Mouse (Mus musculus): ENCODE measurements around the gene Hmga1. TPM values are rescaled to one million over a fixed set of nuclear protein-coding genes. Genes with fewer than 3 reads are reported as not detected.

Gene Hmga1
- polyA plus RNA-seq, 1 experiment from 2014 or later: 329 TPM

GRCm38 (mm10) chr17:27511125-27511735 is 45.1 kb upstream of the Hmga1 start:
- Histone ChIP-seq H3K4me3 (ENCODE audit: low read depth, low read length) (no peak overlapping the region), H3K27ac (ENCODE audit: low read depth) (no peak overlapping the region), H3K36me3 (ENCODE audit: insufficient read depth) (no peaks in the 10 kb centered on the region), H3K4me2 (no peak overlapping the region), H3K9me3 (ENCODE audit: low read depth, low read length) (no peaks in the 10 kb centered on the region), H3K27me3 (ENCODE audit: insufficient read depth, low read length) (peaks cover 82% of the 10 kb centered on the region), H3K9ac (no peak overlapping the region), H3K4me1 (ENCODE audit: insufficient read depth) (no peaks in the 10 kb centered on the region)
- no peak for TF ChIP-seq CTCF (IDR thresholded peaks at IDR 0.05; ENCODE audit: low read depth)
- ATAC-seq (ENCODE audit: insufficient read depth): no peak
- 88% methylated on average over 7 of the region's 7 CpGs for WGBS
- no peak for DNase-seq

GRCm38 (mm10) chr17:27511865-27512618 is 44.3 kb upstream of the Hmga1 start:
- WGBS: under 1% methylated on average over 59 of the region's 64 CpGs
- H3K9ac ChIP-seq: peak overlapping the region; percentile 34; the same call in 1 of the 2 replicates
- H3K27ac ChIP-seq (ENCODE audit: low read depth): no peak overlapping the region
- H3K4me2 ChIP-seq: peak overlapping the region; percentile 96
- peak overlapping the region; percentile 58 for H3K4me3 ChIP-seq (ENCODE audit: low read depth, low read length)
- no peaks in the 10 kb centered on the region for H3K36me3 ChIP-seq (ENCODE audit: insufficient read depth)
- no peaks in the 10 kb centered on the region for H3K9me3 ChIP-seq (ENCODE audit: low read depth, low read length)
- no peak for TF ChIP-seq CTCF (IDR thresholded peaks at IDR 0.05; ENCODE audit: low read depth)
- peaks cover 81% of the 10 kb centered on the region for H3K27me3 ChIP-seq (ENCODE audit: insufficient read depth, low read length)
- DNase-seq (no peak), ATAC-seq (ENCODE audit: insufficient read depth) (no peak)
- H3K4me1 ChIP-seq (ENCODE audit: insufficient read depth): no peaks in the 10 kb centered on the region

- Histone ChIP-seq H3K4me3 (ENCODE audit: low read depth, low read length) (peak overlapping the region; percentile 58), H3K27ac (ENCODE audit: low read depth) (no peak overlapping the region), H3K4me2 (peak overlapping the region; percentile 96), H3K36me3 (ENCODE audit: insufficient read depth) (no peaks in the 10 kb centered on the region), H3K27me3 (ENCODE audit: insufficient read depth, low read length) (peaks cover 86% of the 10 kb centered on the region), H3K9me3 (ENCODE audit: low read depth, low read length) (no peaks in the 10 kb centered on the region), H3K9ac (peak overlapping the region; percentile 34), H3K4me1 (ENCODE audit: insufficient read depth) (no peaks in the 10 kb centered on the region)
- 0% methylated on average over 67 of the region's 78 CpGs for WGBS
- no peak for TF ChIP-seq CTCF (IDR thresholded peaks at IDR 0.05; ENCODE audit: low read depth)
- ATAC-seq (ENCODE audit: insufficient read depth): no peak
- no peak for DNase-seq
These were observed 43.6 kb upstream of the Hmga1 start for GRCm38 (mm10) chr17:27512619-27513161.

GRCm38 (mm10) chr17:27513279-27513915 is 42.9 kb upstream of the Hmga1 start:
- Histone ChIP-seq H3K36me3 (ENCODE audit: insufficient read depth) (no peaks in the 10 kb centered on the region), H3K9me3 (ENCODE audit: low read depth, low read length) (no peaks in the 10 kb centered on the region), H3K9ac (peak overlapping the region; percentile 34), H3K4me2 (peak overlapping the region; percentile 96), H3K4me1 (ENCODE audit: insufficient read depth) (no peaks in the 10 kb centered on the region), H3K27me3 (ENCODE audit: insufficient read depth, low read length) (peaks cover 87% of the 10 kb centered on the region), H3K4me3 (ENCODE audit: low read depth, low read length) (peak overlapping the region; percentile 58), H3K27ac (ENCODE audit: low read depth) (no peak overlapping the region)
- WGBS: 2% methylated on average over 55 of the region's 66 CpGs
- ATAC-seq (ENCODE audit: insufficient read depth) (no peak), DNase-seq (no peak)
- TF ChIP-seq CTCF (IDR thresholded peaks at IDR 0.05; ENCODE audit: low read depth): no peak

DNA sequence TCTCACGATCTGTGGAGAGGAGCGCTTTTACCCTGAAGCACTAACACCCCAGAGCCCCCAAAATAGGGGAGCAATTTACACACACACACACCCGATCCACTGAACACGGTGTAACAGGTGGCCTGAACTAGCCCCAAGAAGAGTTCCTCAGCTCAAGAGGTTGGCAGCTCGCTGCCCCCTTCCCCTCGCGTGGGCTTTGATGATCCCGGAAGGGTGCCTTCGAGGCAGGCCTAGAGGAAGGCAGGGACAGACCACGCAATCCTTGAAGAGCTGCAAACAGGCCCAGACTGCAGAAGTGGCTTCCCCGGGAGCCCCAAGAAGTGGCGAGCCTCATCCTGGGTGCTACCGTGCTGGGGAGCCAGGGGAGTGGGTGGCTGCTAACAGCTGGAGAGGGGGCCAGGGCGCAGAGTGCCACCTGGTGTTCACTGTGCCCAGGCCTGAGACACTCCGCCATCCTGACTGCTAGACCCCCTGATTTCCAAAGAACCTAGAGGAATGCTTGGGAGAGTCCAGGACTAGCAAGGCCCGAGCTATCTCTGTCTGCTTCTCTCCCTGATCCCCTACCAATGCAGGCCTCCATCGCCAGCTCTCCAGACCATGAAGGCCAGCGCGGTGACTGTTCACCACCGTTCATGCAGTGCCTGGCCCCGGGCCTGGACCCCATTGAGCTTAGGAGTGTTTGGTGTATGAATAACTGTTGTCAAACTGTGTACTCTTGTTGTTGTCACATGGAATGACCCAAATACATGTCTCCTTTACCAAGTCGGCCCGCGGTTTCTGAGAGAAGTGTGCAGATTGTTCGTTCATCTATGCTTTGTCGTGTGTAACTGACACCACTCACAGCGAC is 42.2 kb upstream of the Hmga1 start:
- WGBS: 29% methylated on average over 27 of the region's 27 CpGs
- H3K4me1 ChIP-seq (ENCODE audit: insufficient read depth): no peaks in the 10 kb centered on the region
- DNase-seq (peak; percentile 38), ATAC-seq (ENCODE audit: insufficient read depth) (no peak)
- peak; percentile 61 for TF ChIP-seq CTCF (IDR thresholded peaks at IDR 0.05; ENCODE audit: low read depth)
- peak overlapping the region; percentile 58; the same call in 1 of the 2 replicates for H3K4me3 ChIP-seq (ENCODE audit: low read depth, low read length)
- no peak overlapping the region for H3K4me2 ChIP-seq
- no peak overlapping the region for H3K27ac ChIP-seq (ENCODE audit: low read depth)
- H3K36me3 ChIP-seq (ENCODE audit: insufficient read depth): no peaks in the 10 kb centered on the region
- H3K9ac ChIP-seq: no peak overlapping the region
- H3K27me3 ChIP-seq (ENCODE audit: insufficient read depth, low read length): peaks cover 85% of the 10 kb centered on the region
- H3K9me3 ChIP-seq (ENCODE audit: low read depth, low read length): no peaks in the 10 kb centered on the region

DNA sequence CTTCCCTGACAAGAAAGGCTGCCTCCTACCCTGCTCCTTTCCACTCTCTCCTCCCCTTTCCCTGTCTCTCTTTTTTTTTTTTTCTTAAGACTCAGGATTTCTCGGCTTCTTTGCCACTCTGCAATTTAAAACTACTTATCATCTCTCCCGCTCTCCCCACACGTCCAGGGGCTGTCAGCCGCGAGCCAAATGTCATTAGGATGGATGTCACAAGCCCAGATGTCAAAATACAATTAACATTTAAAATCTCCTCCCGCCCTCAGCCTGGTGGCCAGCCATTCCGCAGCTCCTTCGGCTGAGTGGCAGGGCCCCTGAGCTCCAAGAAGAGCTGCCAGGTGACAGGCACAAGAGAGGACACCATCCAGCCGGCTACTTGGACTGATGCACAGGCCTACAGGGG is 38.0 kb upstream of the Hmga1 start:
- H3K27me3 ChIP-seq (ENCODE audit: insufficient read depth, low read length): peaks cover 68% of the 10 kb centered on the region
- H3K27ac ChIP-seq (ENCODE audit: low read depth): no peak overlapping the region
- H3K9me3 ChIP-seq (ENCODE audit: low read depth, low read length): no peaks in the 10 kb centered on the region
- no peak overlapping the region for H3K4me3 ChIP-seq (ENCODE audit: low read depth, low read length)
- ATAC-seq (ENCODE audit: insufficient read depth): 0 out of 2 replicates have a peak, but pooled peaks have one; percentile 29
- 15% methylated on average over 9 of the region's 9 CpGs for WGBS
- H3K9ac ChIP-seq: no peak overlapping the region
- TF ChIP-seq CTCF (IDR thresholded peaks at IDR 0.05; ENCODE audit: low read depth): no peak
- H3K4me1 ChIP-seq (ENCODE audit: insufficient read depth): no peaks in the 10 kb centered on the region
- H3K36me3 ChIP-seq (ENCODE audit: insufficient read depth): no peaks in the 10 kb centered on the region
- no peak overlapping the region for H3K4me2 ChIP-seq
- DNase-seq: peak; percentile 54

Measured in lung, embryonic 14.5 days (tissue).